Mouse (Mus musculus) frontal cortex, postnatal 14 days (tissue): Measurements from ENCODE around the gene Gm7903.
"Not testable (repeated sequence)": the region's sequence is repeated elsewhere in the genome, so short reads cannot be mapped to it uniquely, and the experiment has no call there.

Source experiments
- DNase-seq, 2 experiments: peaks; one replicate each; pipeline ENCODE4 v3.0.0; 2022; ENCODE audit warnings: low spot score in 2 of 2

The Gm7903 gene

GRCm38 (mm10) chrX:135433535-135433934 is at the start of gene Gm7903:
Gene Gm7903, plus strand, starts transcription at chrX:135433835.
- DNase-seq: not testable (repeated sequence)

GRCm38 (mm10) chrX:135403578-135403977 is 30.1 kb upstream of the Gm7903 start:
- DNase-seq: not testable (repeated sequence)

DNA sequence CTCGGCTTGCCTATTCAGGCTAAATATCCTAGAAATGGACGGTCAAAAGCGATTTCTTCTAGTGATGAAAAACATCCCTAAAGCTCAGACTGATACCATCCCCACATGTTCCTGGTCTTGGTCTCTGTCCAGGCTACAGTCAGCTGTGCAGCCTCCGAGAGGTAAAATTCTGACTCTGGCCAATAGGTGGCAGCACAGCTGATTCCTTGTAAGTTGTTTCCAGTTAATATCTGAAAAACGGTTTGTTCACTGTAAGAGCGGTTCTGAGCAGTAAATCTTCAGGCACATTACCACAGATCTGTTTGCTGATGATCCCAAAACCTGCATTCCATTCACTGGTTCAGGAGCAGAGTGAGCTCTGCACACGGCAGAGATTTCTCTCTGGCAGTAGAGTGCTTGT is 12.4 kb upstream of the Gm7903 start:
- not testable (repeated sequence) for DNase-seq

GRCm38 (mm10) chrX:135421824-135422223 is 11.8 kb upstream of the Gm7903 start:
- not testable (repeated sequence) for DNase-seq

GRCm38 (mm10) chrX:135422473-135422872 is 11.2 kb upstream of the Gm7903 start:
- not testable (repeated sequence) for DNase-seq

- not testable (repeated sequence) for DNase-seq
Measured at GRCm38 (mm10) chrX:135464160-135464559, 30.5 kb downstream of the Gm7903 start.

GRCm38 (mm10) chrX:135481902-135482301 is 48.3 kb downstream of the Gm7903 start:
- DNase-seq: not testable (repeated sequence)

- not testable (repeated sequence) for DNase-seq
Measured at GRCm38 (mm10) chrX:135483183-135483582, 49.5 kb downstream of the Gm7903 start.
